Mouse (Mus musculus) limb, embryonic 15.5 days (tissue): Measurements from ENCODE around the gene Cmss1. TPM values are rescaled to one million over a fixed set of nuclear protein-coding genes. Genes with fewer than 3 reads are reported as not detected.
A peak's percentile ranks its signal among the peaks of the same experiment; 100 is the strongest.

Experiments
- ATAC-seq: fragments of 200-750 bp; cut with Nextera tagmentation; 2 replicates; pipeline ENCODE4 v1.8.0; 2017; ENCODE audit warnings: low read depth, moderate TSS enrichment; ENCODE audit not compliant: insufficient number of reproducible peaks, low FRiP score, low TSS enrichment
- H3K27ac ChIP-seq: fragments of 300-500 bp; sonication (generic); 2 replicates; pipeline ENCODE4 v1.5.1; 2015; ENCODE audit warnings: moderate library complexity, mild to moderate bottlenecking, inconsistent platforms
- H3K27me3 ChIP-seq: fragments of 300-500 bp; sonication (generic); 2 replicates; pipeline ENCODE4 v1.6.1; 2015; ENCODE audit warnings: inconsistent platforms
- H3K36me3 ChIP-seq: fragments of 300-500 bp; sonication (generic); 2 replicates; pipeline ENCODE4 v1.6.1; 2015; ENCODE audit warnings: inconsistent platforms
- H3K4me1 ChIP-seq: fragments of 300-500 bp; sonication (generic); 2 replicates; pipeline ENCODE4 v1.6.1; 2015; ENCODE audit warnings: inconsistent platforms
- H3K4me2 ChIP-seq: fragments of 300-500 bp; sonication (generic); 2 replicates; pipeline ENCODE4 v1.6.1; 2015; ENCODE audit warnings: mild to moderate bottlenecking, inconsistent platforms
- H3K4me3 ChIP-seq: fragments of 300-500 bp; sonication (generic); 2 replicates; pipeline ENCODE4 v1.5.1; 2015; ENCODE audit warnings: mild to moderate bottlenecking, inconsistent platforms
- H3K9ac ChIP-seq: fragments of 300-500 bp; sonication (generic); 2 replicates; pipeline ENCODE4 v1.6.1; 2015; ENCODE audit warnings: inconsistent platforms
- H3K9me3 ChIP-seq: fragments of 300-500 bp; sonication (generic); 2 replicates; pipeline ENCODE4 v1.6.1; 2016; ENCODE audit warnings: inconsistent platforms
- WGBS: fragments of 180-500 bp; shearing (Covaris S2); methylation state at CpG from one replicate; pipeline ENCODE4 v1.1.7; 2015; 5-methylcytosine and 5-hydroxymethylcytosine counted together
- polyA plus RNA-seq: library from polyadenylated mRNA; unstranded; fragments of >200 nt; fragmentation: Nextera tagmentation; extraction: Ambion mirVana; gene quantifications from 2 replicates; pipeline ENCODE4 v1.2.1, GENCODE M21; 2015

Cmss1 gene
- polyA plus RNA-seq, 1 experiment from 2014 or later: 41.8 TPM

DNA sequence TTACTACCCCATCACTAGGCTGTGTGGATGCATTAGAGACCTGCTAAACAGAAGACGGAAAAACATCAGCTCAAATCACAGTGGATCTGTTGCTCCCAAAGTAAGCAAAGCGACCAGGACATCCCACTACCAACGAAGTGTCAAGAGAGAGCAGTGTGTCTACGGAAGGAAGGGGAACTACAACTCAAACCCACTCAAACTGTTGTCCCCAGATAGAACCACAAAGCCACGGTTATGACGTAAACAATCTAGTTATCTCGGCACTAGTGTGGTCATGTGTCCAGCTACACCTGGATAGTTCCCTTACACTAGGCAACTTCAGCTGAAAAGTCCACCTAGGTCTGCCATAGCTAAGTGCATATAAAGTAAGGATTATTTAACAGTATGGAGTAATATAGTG is 242.2 kb downstream of the Cmss1 start:
- no peaks in the 10 kb centered on the region for H3K27me3 ChIP-seq
- no peaks in the 10 kb centered on the region for H3K36me3 ChIP-seq
- 78% methylated on average over 7 of the region's 7 CpGs for WGBS
- H3K9ac ChIP-seq: no peak overlapping the region
- H3K27ac ChIP-seq: no peak overlapping the region
- ATAC-seq: no peak
- H3K9me3 ChIP-seq: no peaks in the 10 kb centered on the region
- no peak overlapping the region for H3K4me2 ChIP-seq
- H3K4me3 ChIP-seq: no peak overlapping the region
- peaks cover 24% of the 10 kb centered on the region for H3K4me1 ChIP-seq

DNA sequence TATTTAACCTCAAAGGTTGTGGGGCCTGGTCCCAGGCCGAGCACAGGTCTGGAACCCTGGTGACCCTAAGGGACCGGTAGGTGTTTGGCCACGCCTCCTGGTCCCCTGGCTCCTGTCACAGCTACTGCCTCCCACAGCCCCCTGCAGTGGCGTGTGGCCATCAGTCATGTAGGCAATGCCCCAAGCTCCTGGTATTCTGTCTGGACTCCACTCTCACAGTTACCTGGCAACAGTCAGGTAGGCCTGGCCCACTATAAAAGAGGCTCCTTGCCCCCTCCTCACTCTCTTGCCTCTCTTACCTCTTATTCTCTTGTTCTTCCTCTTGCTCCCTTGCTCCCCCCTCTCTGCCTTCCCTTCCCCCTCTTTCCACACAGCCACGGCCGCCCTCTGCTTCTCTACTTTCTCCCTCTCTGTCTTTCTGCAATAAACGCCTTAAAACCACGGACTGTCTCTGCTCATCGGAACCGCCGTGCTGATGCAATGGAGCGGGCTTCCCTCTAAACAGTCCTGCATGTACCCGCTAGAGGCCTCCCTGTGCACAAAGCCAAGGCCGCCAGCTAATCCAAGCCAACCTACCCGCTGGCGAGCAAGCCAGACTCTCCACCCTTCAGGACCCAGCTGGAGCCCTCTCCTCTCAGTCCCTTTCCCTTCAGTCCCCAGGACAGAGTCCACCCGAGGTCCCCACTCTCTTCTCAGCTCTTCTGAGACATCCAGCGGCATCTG is 243.8 kb downstream of the Cmss1 start:
- WGBS: 38% methylated on average over 18 of the region's 18 CpGs
- no peak overlapping the region for H3K9ac ChIP-seq

GRCm38 (mm10) chr16:57360785-57361184 is 245.9 kb downstream of the Cmss1 start:
- Histone ChIP-seq H3K4me1 (peaks cover 15% of the 10 kb centered on the region), H3K9ac (no peak overlapping the region), H3K27me3 (no peaks in the 10 kb centered on the region), H3K4me3 (no peak overlapping the region), H3K9me3 (no peaks in the 10 kb centered on the region), H3K4me2 (no peak overlapping the region), H3K36me3 (no peaks in the 10 kb centered on the region), H3K27ac (no peak overlapping the region)
- 88% methylated on average over 3 of the region's 3 CpGs for WGBS
- ATAC-seq: no peak

More for the DNA sequence above, 243.8 kb downstream of the Cmss1 start:
- peak overlapping the region; percentile 26 for H3K4me2 ChIP-seq
- H3K4me3 ChIP-seq: no peak overlapping the region
- H3K27me3 ChIP-seq: no peaks in the 10 kb centered on the region
- H3K9me3 ChIP-seq: no peaks in the 10 kb centered on the region
- no peaks in the 10 kb centered on the region for H3K36me3 ChIP-seq
- no peak overlapping the region for H3K27ac ChIP-seq
- H3K4me1 ChIP-seq: peaks cover 24% of the 10 kb centered on the region
- ATAC-seq: peak; percentile 76; the same call in 1 of the 2 replicates

- no peak for ATAC-seq
- Histone ChIP-seq H3K4me1 (peaks cover 10% of the 10 kb centered on the region), H3K36me3 (no peaks in the 10 kb centered on the region), H3K4me2 (no peak overlapping the region), H3K27ac (no peak overlapping the region), H3K27me3 (no peaks in the 10 kb centered on the region), H3K9ac (no peak overlapping the region), H3K9me3 (no peaks in the 10 kb centered on the region), H3K4me3 (no peak overlapping the region)
- WGBS: 85% methylated on average over 10 of the region's 10 CpGs
Measured at GRCm38 (mm10) chr16:57359251-57359650, 247.4 kb downstream of the Cmss1 start.

DNA sequence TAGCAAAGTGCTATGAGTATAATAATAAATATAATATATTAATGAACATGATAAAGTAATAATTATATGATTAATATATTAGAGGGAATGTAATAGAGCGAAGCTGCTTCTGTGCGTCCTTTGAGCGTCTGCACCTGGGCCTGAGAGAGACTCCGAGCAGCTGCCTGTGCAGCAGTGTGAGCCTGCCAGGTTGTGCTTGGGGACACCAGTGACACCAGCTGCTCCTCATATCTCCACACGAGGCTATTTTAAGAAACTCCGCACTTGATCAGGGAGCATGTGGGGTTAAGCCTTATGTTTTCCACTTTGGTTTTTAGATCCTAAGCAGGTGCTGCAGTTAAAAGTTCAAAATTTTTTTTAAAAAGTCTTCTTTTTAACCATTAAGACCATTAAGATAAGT is 249.7 kb downstream of the Cmss1 start:
- Histone ChIP-seq H3K36me3 (no peaks in the 10 kb centered on the region), H3K27me3 (no peaks in the 10 kb centered on the region), H3K4me1 (peaks cover 7% of the 10 kb centered on the region; the same call in 1 of the 2 replicates), H3K9me3 (no peaks in the 10 kb centered on the region), H3K4me3 (no peak overlapping the region), H3K4me2 (no peak overlapping the region), H3K27ac (no peak overlapping the region), H3K9ac (no peak overlapping the region)
- no peak for ATAC-seq
- WGBS: 83% methylated on average over 6 of the region's 6 CpGs

DNA sequence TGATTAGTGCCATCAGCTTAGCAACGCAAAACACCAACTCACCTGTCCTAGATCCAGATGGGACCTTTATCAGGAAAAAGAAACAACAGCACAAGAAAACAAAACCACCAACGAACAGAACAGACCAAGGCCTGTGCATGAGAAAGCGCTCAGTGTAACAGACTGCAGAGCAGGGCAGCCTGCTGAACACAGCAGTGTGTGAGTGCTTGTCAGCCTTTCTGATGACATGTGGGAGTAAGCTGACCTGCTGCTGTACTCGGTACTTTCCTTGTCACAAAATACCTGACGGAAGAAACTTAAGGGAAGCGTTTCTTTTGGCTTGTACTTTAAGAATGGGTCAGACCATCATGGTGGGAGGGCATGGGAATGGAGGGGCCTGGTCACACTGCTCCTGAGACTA is 250.2 kb downstream of the Cmss1 start:
- Histone ChIP-seq H3K9me3 (no peaks in the 10 kb centered on the region), H3K27ac (no peak overlapping the region), H3K4me1 (peaks cover 7% of the 10 kb centered on the region; the same call in 1 of the 2 replicates), H3K27me3 (no peaks in the 10 kb centered on the region), H3K36me3 (no peaks in the 10 kb centered on the region), H3K4me2 (no peak overlapping the region), H3K4me3 (no peak overlapping the region), H3K9ac (no peak overlapping the region)
- no peak for ATAC-seq
- 78% methylated on average over 6 of the region's 6 CpGs for WGBS

DNA sequence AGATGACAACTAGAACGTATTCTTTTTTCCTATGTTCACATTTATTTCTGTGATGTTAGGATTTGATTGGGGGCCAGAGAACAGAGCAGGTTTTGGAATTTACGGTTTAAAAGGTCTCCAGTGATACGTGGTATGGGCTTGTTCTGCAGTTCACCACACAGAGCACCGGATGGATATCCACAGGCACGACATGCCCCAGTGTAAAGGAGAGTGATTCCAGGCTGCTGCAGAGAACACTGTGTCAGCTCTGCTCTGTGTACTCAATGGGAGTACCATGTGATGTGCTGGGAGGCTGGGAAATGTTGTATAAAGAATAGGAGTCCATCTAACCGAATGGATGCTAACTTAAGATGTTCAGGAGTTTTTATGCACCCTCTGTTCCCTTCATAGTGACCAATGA is 252.7 kb downstream of the Cmss1 start:
- Histone ChIP-seq H3K27me3 (no peaks in the 10 kb centered on the region), H3K4me2 (no peak overlapping the region), H3K36me3 (no peaks in the 10 kb centered on the region), H3K9me3 (no peaks in the 10 kb centered on the region), H3K4me3 (no peak overlapping the region), H3K27ac (no peak overlapping the region; the same call in 1 of the 2 replicates), H3K4me1 (peaks cover 11% of the 10 kb centered on the region; the same call in 1 of the 2 replicates), H3K9ac (no peak overlapping the region)
- no peak for ATAC-seq
- WGBS: 39% methylated on average over 6 of the region's 6 CpGs

DNA sequence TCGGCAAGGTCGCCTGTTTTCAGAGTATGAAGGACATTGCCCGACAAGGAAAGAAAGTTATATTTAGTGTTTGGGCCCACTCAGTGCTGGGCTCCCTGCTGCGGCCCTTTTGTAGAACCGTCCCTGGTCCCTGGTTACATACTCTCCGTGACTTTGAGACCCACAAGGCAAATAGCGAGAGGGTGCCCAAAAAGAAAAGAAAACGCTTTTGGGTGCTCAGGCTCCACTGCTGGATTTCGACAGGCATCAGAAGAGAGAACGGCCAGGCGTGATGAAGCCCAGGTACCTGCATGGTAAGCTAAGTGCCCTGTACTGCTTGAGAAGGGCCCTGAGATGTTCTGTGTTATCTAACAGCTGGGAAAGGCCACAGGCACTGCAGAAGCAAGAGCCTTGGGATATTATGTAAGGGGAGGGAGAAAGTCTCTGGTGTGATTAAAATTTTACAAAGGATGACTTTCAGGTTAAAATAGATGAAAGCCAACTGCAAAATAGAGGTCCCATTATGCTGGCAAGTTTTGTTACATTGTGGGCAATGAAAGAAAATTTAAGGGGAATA is 253.4 kb downstream of the Cmss1 start:
- 74% methylated on average over 11 of the region's 11 CpGs for WGBS
- H3K27me3 ChIP-seq: no peaks in the 10 kb centered on the region
- no peaks in the 10 kb centered on the region for H3K9me3 ChIP-seq
- ATAC-seq: no peak
- H3K27ac ChIP-seq: 0 out of 2 replicates have a peak overlapping the region, but pooled peaks have one; percentile 17
- H3K36me3 ChIP-seq: no peaks in the 10 kb centered on the region
- no peak overlapping the region for H3K4me3 ChIP-seq
- H3K4me2 ChIP-seq: no peak overlapping the region
- H3K4me1 ChIP-seq: peaks cover 11% of the 10 kb centered on the region; the same call in 1 of the 2 replicates
- no peak overlapping the region for H3K9ac ChIP-seq

GRCm38 (mm10) chr16:57352751-57353150 is 253.9 kb downstream of the Cmss1 start, which contains the start of gene Filip1l:
TSS of gene Filip1l (plus strand) at chr16:57353093.
- H3K27me3 ChIP-seq: no peaks in the 10 kb centered on the region
- no peak for ATAC-seq
- peak within 1 kb of the TSS; percentile 17; the same call in 1 of the 2 replicates for H3K27ac ChIP-seq
- no peaks in the 10 kb centered on the region for H3K36me3 ChIP-seq
- no peak within 1 kb of the TSS for H3K9ac ChIP-seq
- 75% methylated on average over 6 of the region's 6 CpGs for WGBS
- no peak within 1 kb of the TSS for H3K4me2 ChIP-seq
- H3K9me3 ChIP-seq: no peaks in the 10 kb centered on the region
- H3K4me1 ChIP-seq: peaks cover 11% of the 10 kb centered on the region; the same call in 1 of the 2 replicates
- no peak within 1 kb of the TSS for H3K4me3 ChIP-seq

- no peak for ATAC-seq
- Histone ChIP-seq H3K9ac (no peak overlapping the region), H3K4me1 (peaks cover 11% of the 10 kb centered on the region; the same call in 1 of the 2 replicates), H3K27ac (no peak overlapping the region), H3K4me3 (no peak overlapping the region), H3K4me2 (no peak overlapping the region), H3K27me3 (no peaks in the 10 kb centered on the region), H3K36me3 (no peaks in the 10 kb centered on the region), H3K9me3 (no peaks in the 10 kb centered on the region)
- WGBS: 27% methylated on average over 3 of the region's 3 CpGs
Measured at GRCm38 (mm10) chr16:57349689-57350088, 257.0 kb downstream of the Cmss1 start.

GRCm38 (mm10) chr16:57349039-57349438 is 257.6 kb downstream of the Cmss1 start:
- no peak overlapping the region for H3K4me2 ChIP-seq
- WGBS: 72% methylated on average over 3 of the region's 3 CpGs
- no peak for ATAC-seq

DNA sequence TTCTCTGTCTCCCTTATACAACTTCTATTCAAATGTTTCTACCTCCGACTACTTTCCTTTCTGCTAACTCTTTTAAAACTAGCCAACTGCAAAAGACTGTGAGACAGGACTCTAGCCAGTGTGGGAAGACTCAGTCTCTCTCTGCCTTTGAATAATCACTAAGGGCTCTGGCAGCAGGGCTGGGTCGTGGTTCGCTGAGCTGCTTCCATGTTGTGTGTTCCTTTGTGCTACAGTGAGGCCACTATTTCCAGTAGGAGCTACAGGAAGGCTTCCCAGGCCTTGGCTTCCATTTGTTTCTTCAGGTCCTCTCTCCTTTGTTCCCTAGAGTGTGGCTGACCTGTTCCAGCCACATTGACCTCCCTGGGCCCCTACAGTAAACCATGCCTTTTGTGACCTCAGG is 260.4 kb downstream of the Cmss1 start:
- no peak overlapping the region for H3K4me3 ChIP-seq
- no peak overlapping the region for H3K9ac ChIP-seq
- H3K9me3 ChIP-seq: no peaks in the 10 kb centered on the region
- peaks cover 5% of the 10 kb centered on the region; the same call in 1 of the 2 replicates for H3K4me1 ChIP-seq
- H3K36me3 ChIP-seq: no peaks in the 10 kb centered on the region
- ATAC-seq: no peak
- H3K27me3 ChIP-seq: no peaks in the 10 kb centered on the region
- no peak overlapping the region for H3K4me2 ChIP-seq
- H3K27ac ChIP-seq: 0 out of 2 replicates have a peak overlapping the region, but pooled peaks have one; percentile 2
- 86% methylated on average over 3 of the region's 3 CpGs for WGBS

More at GRCm38 (mm10) chr16:57349039-57349438, 257.6 kb downstream of the Cmss1 start:
- H3K27me3 ChIP-seq: no peaks in the 10 kb centered on the region
- no peak overlapping the region for H3K4me3 ChIP-seq
- H3K27ac ChIP-seq: peak overlapping the region; percentile 33; the same call in 1 of the 2 replicates
- H3K4me1 ChIP-seq: peaks cover 10% of the 10 kb centered on the region; the same call in 1 of the 2 replicates
- no peaks in the 10 kb centered on the region for H3K9me3 ChIP-seq
- no peaks in the 10 kb centered on the region for H3K36me3 ChIP-seq
- no peak overlapping the region for H3K9ac ChIP-seq
